Mouse (Mus musculus): ENCODE data around the gene Vmn2r104. TPM values are rescaled to one million over a fixed set of nuclear protein-coding genes. Genes with fewer than 3 reads are reported as not detected.

Vmn2r104 gene
- not detected in 2 replicates for polyA plus RNA-seq (2015; fragmentation: Nextera tagmentation; extraction: Ambion mirVana)

- 83% methylated on average over 1 of the region's 1 CpGs for WGBS
- no peaks in the 10 kb centered on the region for H3K4me1 ChIP-seq (replicated peaks)
- no peaks in the 10 kb centered on the region for H3K27me3 ChIP-seq
- H3K9ac ChIP-seq = no peak within 1 kb of the TSS
- peaks cover 25% of the 10 kb centered on the region for H3K9me3 ChIP-seq (replicated peaks)
- no peak for ATAC-seq (replicated peaks; ENCODE audit: insufficient number of reproducible peaks, insufficient read depth, low FRiP score, low read depth)
- no peak within 1 kb of the TSS for H3K4me3 ChIP-seq
- no peaks in the 10 kb centered on the region for H3K36me3 ChIP-seq
- H3K4me2 ChIP-seq = no peak within 1 kb of the TSS
- H3K27ac ChIP-seq = no peak within 1 kb of the TSS
Measured at GRCm38 (mm10) chr17:20048236-20048635, at the start of gene Vmn2r104. Gene Vmn2r104, minus strand, starts transcription at chr17:20048336.

DNA sequence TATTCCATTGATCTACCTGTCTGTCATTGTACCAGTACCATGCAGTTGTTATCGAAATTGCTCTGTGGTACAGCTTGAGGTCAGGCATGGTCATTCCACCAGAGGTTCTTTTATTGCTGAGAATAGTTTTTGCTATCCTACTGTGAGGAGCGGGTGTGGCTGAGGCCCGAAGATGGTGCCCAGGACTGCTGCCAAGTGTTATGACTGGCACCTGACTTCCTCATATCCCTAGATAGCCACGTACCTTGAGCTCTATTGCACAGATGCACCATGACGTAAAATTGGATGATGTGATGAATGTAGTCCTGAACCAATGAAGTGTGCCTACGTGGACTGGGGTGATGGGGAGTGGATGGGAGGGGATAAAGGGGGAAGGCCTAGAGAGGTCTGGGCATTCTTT is 26.0 kb upstream of the Vmn2r104 start:
- no peak overlapping the region for H3K4me2 ChIP-seq
- H3K36me3 ChIP-seq = no peaks in the 10 kb centered on the region
- H3K9ac ChIP-seq = no peak overlapping the region
- H3K27me3 ChIP-seq = no peaks in the 10 kb centered on the region
- ATAC-seq (replicated peaks; ENCODE audit: insufficient number of reproducible peaks, insufficient read depth, low FRiP score, low read depth) = no peak
- peaks cover 4% of the 10 kb centered on the region; the same call in 1 of the 2 replicates for H3K9me3 ChIP-seq (replicated peaks)
- WGBS = 68% methylated on average over 6 of the region's 6 CpGs
- H3K27ac ChIP-seq = no peak overlapping the region
- no peaks in the 10 kb centered on the region for H3K4me1 ChIP-seq (replicated peaks)
- H3K4me3 ChIP-seq = no peak overlapping the region

- peaks cover 4% of the 10 kb centered on the region; the same call in 1 of the 2 replicates for H3K9me3 ChIP-seq (replicated peaks)
- no peak overlapping the region for H3K27ac ChIP-seq
- no peak overlapping the region for H3K4me2 ChIP-seq
- H3K27me3 ChIP-seq = no peaks in the 10 kb centered on the region
- no peak for ATAC-seq (replicated peaks; ENCODE audit: insufficient number of reproducible peaks, insufficient read depth, low FRiP score, low read depth)
- H3K9ac ChIP-seq = no peak overlapping the region
- H3K4me1 ChIP-seq (replicated peaks) = no peaks in the 10 kb centered on the region
- H3K4me3 ChIP-seq = no peak overlapping the region
- H3K36me3 ChIP-seq = no peaks in the 10 kb centered on the region
- 80% methylated on average over 4 of the region's 4 CpGs for WGBS
Measured at GRCm38 (mm10) chr17:20071656-20072396, 23.7 kb upstream of the Vmn2r104 start.

Other genes with a start within 250 kb of the Vmn2r104 start
- not detected in 2 replicates for gene Fpr-rs7, start 65.9 kb upstream of the Vmn2r104 start, polyA plus RNA-seq (2015; fragmentation: Nextera tagmentation; extraction: Ambion mirVana)
- gene Fpr-rs6, start 134.8 kb upstream of the Vmn2r104 start, polyA plus RNA-seq (2015; fragmentation: Nextera tagmentation; extraction: Ambion mirVana) = not detected in 2 replicates
- gene Vmn2r105, start 186.7 kb upstream of the Vmn2r104 start, polyA plus RNA-seq (2015; fragmentation: Nextera tagmentation; extraction: Ambion mirVana) = not detected in 2 replicates
- gene Vmn2r106, start 237.2 kb upstream of the Vmn2r104 start, polyA plus RNA-seq (2015; fragmentation: Nextera tagmentation; extraction: Ambion mirVana) = not detected in 2 replicates